19 mouse cellular contexts compared by ENCODE assay signal in genomic region chr5:132621751-132622150, GRCm38 (mm10).
"Had no signal": no experiment of that assay in that cellular context is flagged by ENCODE, and none has a peak within 500 bp of the region (broad histone marks: within the 10 kb centered on the region; RNA-seq: fewer than 3 reads in every experiment).

No protein-coding gene starts in this region.

- H3K4me1 ChIP-seq: kidney, embryonic 15.5 days; limb, embryonic 12.5 days; liver, embryonic 13.5 days; lung, embryonic 15.5 days; megakaryocyte, embryonic 14.5 days; midbrain, embryonic 12.5 days; neural tube, embryonic 12.5 days had no signal

- H3K27ac ChIP-seq: kidney, embryonic 15.5 days; limb, embryonic 12.5 days; liver, embryonic 13.5 days; lung, embryonic 15.5 days; macrophage; midbrain, embryonic 12.5 days; neural tube, embryonic 12.5 days had no signal

- H3K36me3 ChIP-seq: kidney, embryonic 15.5 days; limb, embryonic 12.5 days; liver, embryonic 13.5 days; lung, embryonic 15.5 days; midbrain, embryonic 12.5 days; neural tube, embryonic 12.5 days had no signal

- H3K27me3 ChIP-seq: kidney, embryonic 15.5 days; liver, embryonic 13.5 days; lung, embryonic 15.5 days; megakaryocyte, embryonic 14.5 days; midbrain, embryonic 12.5 days; neural tube, embryonic 12.5 days had no signal

- H3K9ac ChIP-seq: kidney, embryonic 15.5 days; limb, embryonic 12.5 days; liver, embryonic 13.5 days; liver, postnatal 0 days; lung, embryonic 15.5 days; midbrain, embryonic 12.5 days; neural tube, embryonic 12.5 days had no signal

- H3K4me3 ChIP-seq: kidney, embryonic 15.5 days; limb, embryonic 12.5 days; liver, embryonic 13.5 days; lung, embryonic 15.5 days; megakaryocyte, embryonic 14.5 days; midbrain, embryonic 12.5 days; neural tube, embryonic 12.5 days had no signal

- ATAC-seq: liver, postnatal 0 days had no signal

- H3K9me3 ChIP-seq: kidney, embryonic 15.5 days; liver, embryonic 13.5 days; lung, embryonic 15.5 days had no signal

- H3K4me2 ChIP-seq: kidney, embryonic 15.5 days; limb, embryonic 12.5 days; liver, embryonic 13.5 days; lung, embryonic 15.5 days; midbrain, embryonic 12.5 days; neural tube, embryonic 12.5 days had no signal

- DNase-seq: kidney, adult 2 months; kidney, postnatal 25 days; layer of hippocampus, adult 9-11 months; layer of hippocampus, postnatal 36 days; liver; liver, embryonic 13.5 days; liver, postnatal 0 days; lung, postnatal 14 days; right cerebral cortex, postnatal 4 days; spleen, adult 18-20 months; thymus, adult 18-20 months; thymus, postnatal 25 days had no signal
